Mouse (Mus musculus): ENCODE data around the gene Aldh8a1. TPM values are rescaled to one million over a fixed set of nuclear protein-coding genes. Genes with fewer than 3 reads are reported as not detected.

Aldh8a1 gene
- total RNA-seq (2014; rRNA removed) (382 and 384 TPM in 2 replicates), polyA plus RNA-seq (2012; rRNA removed) (309 TPM in 2 replicates)

DNA sequence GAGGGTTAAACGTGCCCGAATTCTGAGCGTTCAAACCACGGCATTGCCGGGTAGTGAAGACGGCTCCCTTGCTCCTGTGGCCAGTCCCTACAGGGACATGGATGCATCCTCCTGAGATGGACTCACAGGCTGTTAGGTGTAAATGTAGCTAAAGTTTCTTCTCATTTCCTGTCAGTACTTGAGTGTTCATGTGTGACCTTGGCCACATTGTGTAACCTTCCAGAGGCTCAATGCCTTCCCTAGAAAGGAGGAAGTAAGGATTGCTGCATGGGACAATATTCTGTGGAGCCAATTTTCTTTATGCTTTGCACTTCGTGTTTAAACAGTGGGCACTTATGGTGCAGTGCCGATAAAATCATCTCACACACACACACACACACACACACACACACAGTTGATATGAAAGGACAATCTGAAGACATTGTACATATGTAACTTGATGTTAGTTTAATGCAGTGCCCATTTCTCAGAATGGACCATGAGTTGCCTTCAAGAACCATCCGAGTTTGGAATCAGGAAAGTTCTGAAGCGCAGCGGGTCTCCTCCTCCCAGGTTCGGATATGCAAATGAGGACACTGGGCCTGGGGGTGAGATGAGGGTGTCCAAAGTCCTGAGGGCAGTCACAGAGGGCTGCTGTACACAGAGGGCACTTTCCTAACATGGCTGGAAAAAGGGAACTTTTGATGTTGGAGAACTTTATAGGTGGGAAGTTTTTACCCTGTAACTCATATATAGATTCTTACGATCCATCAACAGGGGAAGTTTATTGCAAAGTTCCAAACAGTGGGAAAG, at the start of gene Aldh8a1:
Gene Aldh8a1 (plus strand): TSS at position 610 of the 792 bp plus-strand sequence.
- Histone ChIP-seq H3K27ac (replicated peaks; ENCODE audit: insufficient read depth, low read depth, low read length) (peak within 1 kb of the TSS; percentile 24), H3K4me3 (ENCODE audit: insufficient read depth, low read depth, low read length) (peak within 1 kb of the TSS; percentile 74), H3K36me3 (ENCODE audit: control insufficient read depth, insufficient read depth, low read length) (peaks cover 17% of the 10 kb centered on the region), H3K9ac (ENCODE audit: low read depth, low read length) (peak within 1 kb of the TSS; percentile 10; the same call in 1 of the 2 replicates), H3K79me2 (ENCODE audit: control insufficient read depth, insufficient read depth, low read length) (peaks cover 17% of the 10 kb centered on the region; the same call in 1 of the 2 replicates), H3K27me3 (ENCODE audit: control insufficient read depth, insufficient read depth, low read length) (no peaks in the 10 kb centered on the region), H3K4me1 (ENCODE audit: control insufficient read depth, insufficient read depth, low read length) (peaks cover 13% of the 10 kb centered on the region; the same call in 1 of the 2 replicates)
- TF ChIP-seq CTCF (IDR thresholded peaks at IDR 0.05; ENCODE audit: low read depth, low read length) (no peak), POLR2A (IDR thresholded peaks at IDR 0.05; ENCODE audit: extremely low read depth, insufficient read depth, low read length) (peak; percentile 51; the same call in 1 of the 2 replicates)
- DNase-seq (ENCODE audit: extremely low read depth, low read depth, low spot score): peak; percentile 89
- 36% methylated on average over 13 of the region's 13 CpGs for WGBS

DNA sequence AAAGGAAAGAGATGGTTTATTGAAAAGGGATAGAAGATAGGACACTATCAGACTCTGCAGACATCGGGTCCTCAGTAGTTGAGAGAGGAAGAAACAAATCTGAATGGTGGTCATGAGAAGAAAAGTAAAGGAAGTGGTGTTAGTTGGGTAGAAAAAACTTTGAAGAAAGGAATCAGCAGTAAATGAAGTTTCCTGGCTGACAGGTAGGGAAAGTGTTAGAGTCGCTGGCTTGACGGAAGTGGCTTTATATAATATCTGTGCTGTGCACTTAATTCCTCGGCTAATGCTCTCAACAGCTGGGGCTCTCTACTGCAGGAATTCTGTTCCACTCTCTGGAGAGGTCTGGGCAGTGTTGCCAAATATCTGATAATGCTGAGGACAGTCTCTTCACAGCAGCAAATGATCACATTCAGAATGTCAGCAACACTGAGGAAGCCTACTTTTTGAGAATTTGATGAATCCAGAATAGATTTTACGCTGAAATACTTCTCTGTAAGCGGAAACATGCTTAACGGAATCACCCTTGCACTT, 49.4 kb upstream of the Aldh8a1 start:
- Histone ChIP-seq H3K79me2 (ENCODE audit: control insufficient read depth, insufficient read depth, low read length) (peaks cover 8% of the 10 kb centered on the region; the same call in 1 of the 2 replicates), H3K4me1 (ENCODE audit: control insufficient read depth, insufficient read depth, low read length) (peaks cover 5% of the 10 kb centered on the region; the same call in 1 of the 2 replicates), H3K36me3 (ENCODE audit: control insufficient read depth, insufficient read depth, low read length) (peaks cover 9% of the 10 kb centered on the region), H3K27ac (replicated peaks; ENCODE audit: insufficient read depth, low read depth, low read length) (no peak overlapping the region), H3K4me3 (ENCODE audit: insufficient read depth, low read depth, low read length) (no peak overlapping the region), H3K9ac (ENCODE audit: low read depth, low read length) (no peak overlapping the region), H3K27me3 (ENCODE audit: control insufficient read depth, insufficient read depth, low read length) (no peaks in the 10 kb centered on the region)
- TF ChIP-seq CTCF (IDR thresholded peaks at IDR 0.05; ENCODE audit: low read depth, low read length) (no peak), POLR2A (IDR thresholded peaks at IDR 0.05; ENCODE audit: extremely low read depth, insufficient read depth, low read length) (no peak)
- WGBS: 67% methylated on average over 7 of the region's 7 CpGs
- no peak for DNase-seq (ENCODE audit: extremely low read depth, low read depth, low spot score)

DNA sequence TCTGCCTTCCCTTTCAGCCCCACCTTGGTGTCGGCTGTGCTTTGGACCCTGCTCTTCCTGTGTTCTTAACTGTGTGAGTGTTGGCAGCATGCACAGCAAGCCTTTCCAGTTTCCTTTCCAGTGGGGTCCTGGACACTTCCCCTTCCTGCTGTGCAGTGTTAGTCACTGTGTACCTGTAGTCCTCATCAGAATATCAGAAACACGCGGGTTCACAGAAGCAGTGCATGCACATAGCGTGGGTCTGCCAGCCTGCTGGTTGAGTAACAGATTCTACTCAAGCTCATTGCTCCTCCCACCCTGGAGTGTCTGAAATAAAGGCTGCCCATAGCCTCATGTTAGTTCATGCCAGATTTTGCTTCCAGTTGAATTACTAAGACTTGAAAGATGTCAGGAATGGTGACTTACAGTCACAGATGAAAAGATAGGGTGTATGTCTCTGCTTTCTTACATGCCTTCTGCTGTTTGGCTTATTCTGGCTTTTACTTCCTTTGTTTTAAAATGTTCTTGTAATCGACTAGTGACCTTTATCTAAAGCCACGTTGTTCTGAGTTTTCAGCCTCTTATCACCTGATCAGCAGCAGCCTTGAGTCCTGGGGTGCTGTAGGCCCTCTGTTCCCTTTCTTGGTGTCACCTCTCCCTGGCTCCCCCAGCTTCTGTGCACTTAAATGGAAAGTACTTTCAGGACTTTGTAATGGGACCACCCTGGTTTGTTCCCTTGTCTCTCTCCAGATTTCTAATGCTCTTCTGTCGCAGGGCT, 42.6 kb upstream of the Aldh8a1 start:
- 47% methylated on average over 7 of the region's 7 CpGs for WGBS
- Histone ChIP-seq H3K36me3 (ENCODE audit: control insufficient read depth, insufficient read depth, low read length) (peaks cover 25% of the 10 kb centered on the region), H3K27me3 (ENCODE audit: control insufficient read depth, insufficient read depth, low read length) (no peaks in the 10 kb centered on the region), H3K4me1 (ENCODE audit: control insufficient read depth, insufficient read depth, low read length) (no peaks in the 10 kb centered on the region), H3K9ac (ENCODE audit: low read depth, low read length) (no peak overlapping the region), H3K4me3 (ENCODE audit: insufficient read depth, low read depth, low read length) (no peak overlapping the region), H3K79me2 (ENCODE audit: control insufficient read depth, insufficient read depth, low read length) (peaks cover 3% of the 10 kb centered on the region; the same call in 1 of the 2 replicates), H3K27ac (replicated peaks; ENCODE audit: insufficient read depth, low read depth, low read length) (no peak overlapping the region)
- TF ChIP-seq POLR2A (IDR thresholded peaks at IDR 0.05; ENCODE audit: extremely low read depth, insufficient read depth, low read length) (no peak), CTCF (IDR thresholded peaks at IDR 0.05; ENCODE audit: low read depth, low read length) (no peak)
- no peak for DNase-seq (ENCODE audit: extremely low read depth, low read depth, low spot score)

DNA sequence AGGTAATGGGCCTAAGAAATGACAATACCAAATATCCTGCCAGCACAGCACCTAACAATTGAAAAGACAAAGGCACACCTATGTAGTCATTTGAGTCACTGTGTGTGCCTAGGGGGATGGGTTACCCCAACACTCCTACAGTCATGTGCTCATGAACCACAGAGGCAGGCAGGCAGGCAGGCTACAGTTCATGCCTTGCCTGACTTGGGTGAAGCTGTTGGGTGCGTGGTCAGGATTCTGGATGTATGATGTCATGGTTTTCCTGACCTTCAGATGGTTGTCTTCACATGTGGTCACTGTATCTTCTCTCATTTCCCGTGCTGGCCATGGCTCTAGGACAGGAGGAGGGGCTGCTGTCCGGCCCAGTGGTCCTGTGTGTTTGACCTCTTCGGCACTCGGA, 41.6 kb upstream of the Aldh8a1 start:
- no peaks in the 10 kb centered on the region for H3K4me1 ChIP-seq (ENCODE audit: control insufficient read depth, insufficient read depth, low read length)
- H3K27ac ChIP-seq (replicated peaks; ENCODE audit: insufficient read depth, low read depth, low read length): no peak overlapping the region
- 86% methylated on average over 5 of the region's 5 CpGs for WGBS
- H3K27me3 ChIP-seq (ENCODE audit: control insufficient read depth, insufficient read depth, low read length): no peaks in the 10 kb centered on the region
- H3K9ac ChIP-seq (ENCODE audit: low read depth, low read length): no peak overlapping the region
- H3K4me3 ChIP-seq (ENCODE audit: insufficient read depth, low read depth, low read length): no peak overlapping the region
- no peak for TF ChIP-seq POLR2A (IDR thresholded peaks at IDR 0.05; ENCODE audit: extremely low read depth, insufficient read depth, low read length)
- no peak for TF ChIP-seq CTCF (IDR thresholded peaks at IDR 0.05; ENCODE audit: low read depth, low read length)
- DNase-seq (ENCODE audit: extremely low read depth, low read depth, low spot score): no peak
- H3K79me2 ChIP-seq (ENCODE audit: control insufficient read depth, insufficient read depth, low read length): peaks cover 3% of the 10 kb centered on the region; the same call in 1 of the 2 replicates
- H3K36me3 ChIP-seq (ENCODE audit: control insufficient read depth, insufficient read depth, low read length): peaks cover 23% of the 10 kb centered on the region

DNA sequence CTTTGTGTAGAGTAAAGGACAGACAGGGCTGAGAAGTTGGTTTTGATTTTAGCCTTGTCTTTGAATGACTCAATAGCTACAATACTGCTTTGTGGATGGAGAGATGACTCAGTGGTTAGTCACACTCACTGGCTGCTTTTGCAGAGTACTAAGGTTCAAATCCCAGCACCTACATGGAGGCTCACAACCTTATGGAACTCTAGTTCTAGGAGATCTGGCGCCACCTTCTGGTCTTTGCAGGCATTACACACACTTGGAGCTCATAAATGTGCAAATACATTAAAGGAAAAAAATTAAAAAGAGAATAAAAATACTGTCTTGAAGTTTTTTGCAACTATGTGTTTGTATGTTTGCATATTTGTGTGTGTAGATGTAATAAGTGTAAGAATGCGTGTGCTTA, 39.9 kb upstream of the Aldh8a1 start:
- peak; percentile 26 for DNase-seq (ENCODE audit: extremely low read depth, low read depth, low spot score)
- no peaks in the 10 kb centered on the region; the same call in 1 of the 2 replicates for H3K79me2 ChIP-seq (ENCODE audit: control insufficient read depth, insufficient read depth, low read length)
- no peak overlapping the region for H3K27ac ChIP-seq (replicated peaks; ENCODE audit: insufficient read depth, low read depth, low read length)
- 81% methylated on average over 2 of the region's 2 CpGs for WGBS
- no peaks in the 10 kb centered on the region for H3K27me3 ChIP-seq (ENCODE audit: control insufficient read depth, insufficient read depth, low read length)
- H3K4me3 ChIP-seq (ENCODE audit: insufficient read depth, low read depth, low read length): no peak overlapping the region
- H3K36me3 ChIP-seq (ENCODE audit: control insufficient read depth, insufficient read depth, low read length): peaks cover 30% of the 10 kb centered on the region
- H3K9ac ChIP-seq (ENCODE audit: low read depth, low read length): no peak overlapping the region
- H3K4me1 ChIP-seq (ENCODE audit: control insufficient read depth, insufficient read depth, low read length): no peaks in the 10 kb centered on the region
- no peak for TF ChIP-seq POLR2A (IDR thresholded peaks at IDR 0.05; ENCODE audit: extremely low read depth, insufficient read depth, low read length)
- TF ChIP-seq CTCF (IDR thresholded peaks at IDR 0.05; ENCODE audit: low read depth, low read length): peak; percentile 35
